Mouse (Mus musculus): Measurements from ENCODE around the gene Tuba1a. TPM values are rescaled to one million over a fixed set of nuclear protein-coding genes. Genes with fewer than 3 reads are reported as not detected.
"Not testable (repeated sequence)": the region's sequence is repeated elsewhere in the genome, so short reads cannot be mapped to it uniquely, and the experiment has no call there.

Tuba1a gene
- total RNA-seq, 2 experiments from 2014 or later, result 2,120 to 2,322 TPM

GRCm38 (mm10) chr15:98985982-98986715, 32.6 kb upstream of the Tuba1a start:
- DNase-seq (ENCODE audit: low spot score in 2 of 2), result no peak

- peak; percentile 81 to 82 for DNase-seq (ENCODE audit: low spot score in 2 of 2)
Measured at GRCm38 (mm10) chr15:98985240-98985981, 31.9 kb upstream of the Tuba1a start.

GRCm38 (mm10) chr15:98984681-98985080, 31.2 kb upstream of the Tuba1a start:
- no peak for DNase-seq (ENCODE audit: low spot score in 2 of 2)

GRCm38 (mm10) chr15:98983431-98984081, 30.1 kb upstream of the Tuba1a start:
- peak in 1 of 2 experiments; percentile 69 for DNase-seq (ENCODE audit: low spot score in 2 of 2)

GRCm38 (mm10) chr15:98982100-98982499, 28.6 kb upstream of the Tuba1a start:
- no peak for DNase-seq (ENCODE audit: low spot score in 2 of 2)

- DNase-seq (ENCODE audit: low spot score in 2 of 2), result no peak
Measured at GRCm38 (mm10) chr15:98980012-98980614, 26.6 kb upstream of the Tuba1a start.

- DNase-seq (ENCODE audit: low spot score in 2 of 2), result no peak
Measured at GRCm38 (mm10) chr15:98978409-98979172, 25.1 kb upstream of the Tuba1a start.

GRCm38 (mm10) chr15:98977759-98978408, 24.4 kb upstream of the Tuba1a start:
- peak in 1 of 2 experiments; percentile 71 for DNase-seq (ENCODE audit: low spot score in 2 of 2)

GRCm38 (mm10) chr15:98976763-98977758, 23.6 kb upstream of the Tuba1a start:
- no peak for DNase-seq (ENCODE audit: low spot score in 2 of 2)

GRCm38 (mm10) chr15:98973015-98973614, 19.6 kb upstream of the Tuba1a start:
- no peak for DNase-seq (ENCODE audit: low spot score in 2 of 2)

GRCm38 (mm10) chr15:98971576-98972320, 18.2 kb upstream of the Tuba1a start:
- DNase-seq (ENCODE audit: low spot score in 2 of 2), result not testable (repeated sequence)

- peak in 1 of 2 experiments; percentile 85 for DNase-seq (ENCODE audit: low spot score in 2 of 2)
Measured at GRCm38 (mm10) chr15:98971111-98971510, 17.6 kb upstream of the Tuba1a start.

- DNase-seq (ENCODE audit: low spot score in 2 of 2), result no peak
Measured at GRCm38 (mm10) chr15:98969372-98970101, 16.0 kb upstream of the Tuba1a start.

GRCm38 (mm10) chr15:98968701-98969371, 15.3 kb upstream of the Tuba1a start:
- DNase-seq (ENCODE audit: low spot score in 2 of 2), result peak in 1 of 2 experiments; percentile 69

- DNase-seq (ENCODE audit: low spot score in 2 of 2), result no peak
Measured at GRCm38 (mm10) chr15:98959531-98959930, 6.0 kb upstream of the Tuba1a start.

- no peak for DNase-seq (ENCODE audit: low spot score in 2 of 2)
Measured at GRCm38 (mm10) chr15:98958901-98959420, 5.5 kb upstream of the Tuba1a start.

All from layer of hippocampus, postnatal 14 days (tissue).